Mouse (Mus musculus) G1E (cell line): ENCODE measurements around the gene Myo16.

Experiments used
- CTCF ChIP-seq: IDR thresholded peaks from 2 replicates; pipeline ENCODE4 v1.5.1; 2012; ENCODE audit warnings: low read depth, low read length, inconsistent platforms, mixed read lengths
- GATA1 ChIP-seq: IDR thresholded peaks from 2 replicates; pipeline ENCODE4 v1.6.1; 2012; ENCODE audit warnings: borderline replicate concordance, low read length, inconsistent platforms, mixed read lengths
- GATA2 ChIP-seq: IDR thresholded peaks from 2 replicates; pipeline ENCODE4 v1.6.1; 2012; ENCODE audit warnings: low read depth, low read length, inconsistent platforms, borderline replicate concordance
- POLR2AphosphoS5 ChIP-seq: IDR thresholded peaks from 2 replicates; pipeline ENCODE4 v1.6.1; 2012; ENCODE audit warnings: low read depth, low read length, inconsistent platforms; ENCODE audit not compliant: insufficient replicate concordance
- TAL1 ChIP-seq: conservative IDR thresholded peaks from 2 replicates; pipeline ENCODE4 v1.6.1; 2012; ENCODE audit warnings: low read depth, low read length, inconsistent platforms, mixed read lengths

- no peak for TF ChIP-seq CTCF
- TF ChIP-seq GATA1 = no peak
- TF ChIP-seq TAL1 = no peak
- TF ChIP-seq GATA2 = no peak
- TF ChIP-seq POLR2AphosphoS5 = no peak
Measured at GRCm38 (mm10) chr8:10123412-10123811, 30.3 kb upstream of the Myo16 start.
